Mouse (Mus musculus) urinary bladder, adult 18-20 months (tissue): ENCODE data around the gene Magi2.

ENCODE experiments used
- DNase-seq, 2 experiments: peaks; one replicate each; pipeline ENCODE4 v3.0.0; 2022; ENCODE audit warnings: low spot score in 2 of 2, mixed read lengths in 2 of 2

Gene Magi2

GRCm38 (mm10) chr5:19932102-19932501 is 705.3 kb downstream of the Magi2 start:
- DNase-seq: no peak

GRCm38 (mm10) chr5:19933190-19933589 is 706.4 kb downstream of the Magi2 start:
- DNase-seq: no peak

- DNase-seq: no peak
Measured at GRCm38 (mm10) chr5:19951102-19951501, 724.3 kb downstream of the Magi2 start.

GRCm38 (mm10) chr5:19964113-19964512 is 737.3 kb downstream of the Magi2 start:
- no peak for DNase-seq

GRCm38 (mm10) chr5:19972736-19973135 is 745.9 kb downstream of the Magi2 start:
- DNase-seq: no peak

GRCm38 (mm10) chr5:19973852-19974251 is 747.0 kb downstream of the Magi2 start:
- no peak for DNase-seq

GRCm38 (mm10) chr5:19981518-19981917 is 754.7 kb downstream of the Magi2 start:
- DNase-seq: no peak

GRCm38 (mm10) chr5:19982031-19982430 is 755.2 kb downstream of the Magi2 start:
- DNase-seq: no peak

GRCm38 (mm10) chr5:19999486-19999885 is 772.6 kb downstream of the Magi2 start:
- DNase-seq: no peak

GRCm38 (mm10) chr5:19999912-20000311 is 773.1 kb downstream of the Magi2 start:
- no peak for DNase-seq

GRCm38 (mm10) chr5:20006616-20007015 is 779.8 kb downstream of the Magi2 start:
- no peak for DNase-seq

- DNase-seq: no peak
Measured at GRCm38 (mm10) chr5:20007246-20007645, 780.4 kb downstream of the Magi2 start.

- no peak for DNase-seq
Measured at GRCm38 (mm10) chr5:20010210-20010609, 783.4 kb downstream of the Magi2 start.

GRCm38 (mm10) chr5:20018063-20018462 is 791.2 kb downstream of the Magi2 start:
- no peak for DNase-seq

GRCm38 (mm10) chr5:20046649-20047048 is 819.8 kb downstream of the Magi2 start:
- no peak for DNase-seq

GRCm38 (mm10) chr5:20048386-20048785 is 821.5 kb downstream of the Magi2 start:
- DNase-seq: no peak

- DNase-seq: no peak
Measured at GRCm38 (mm10) chr5:20050284-20050683, 823.4 kb downstream of the Magi2 start.

- no peak for DNase-seq
Measured at GRCm38 (mm10) chr5:20055000-20055399, 828.2 kb downstream of the Magi2 start.

GRCm38 (mm10) chr5:20056074-20056842 is 829.4 kb downstream of the Magi2 start:
- no peak for DNase-seq

- DNase-seq: no peak
Measured at GRCm38 (mm10) chr5:20056856-20057255, 830.0 kb downstream of the Magi2 start.

GRCm38 (mm10) chr5:20062011-20062410 is 835.2 kb downstream of the Magi2 start:
- no peak for DNase-seq

- DNase-seq: no peak
Measured at GRCm38 (mm10) chr5:20065081-20065480, 838.2 kb downstream of the Magi2 start.

- no peak for DNase-seq
Measured at GRCm38 (mm10) chr5:20068496-20068895, 841.7 kb downstream of the Magi2 start.
